Mouse (Mus musculus) hindbrain, embryonic 14.5 days (tissue): ENCODE measurements at regions not wholly inside any gene's neighbourhood (a gene's known extent, or its start where the extent isn't known, plus 50 kb on each side); places are given as distances from the start of the nearest gene placed in this dataset.

Source experiments
- ATAC-seq: fragments of 200-750 bp; cut with Nextera tagmentation; 2 replicates; pipeline ENCODE4 v1.8.0; 2017; ENCODE audit warnings: moderate number of reproducible peaks, mild to moderate bottlenecking, moderate TSS enrichment, moderate library complexity; ENCODE audit not compliant: low FRiP score
- DNase-seq: peaks from one replicate; pipeline ENCODE4 v3.0.0-alpha.2; 2015; ENCODE audit warnings: low spot score
- H3K27ac ChIP-seq: fragments of 300-500 bp; sonication (generic); 2 replicates; pipeline ENCODE4 v1.5.1; 2014; ENCODE audit warnings: mild to moderate bottlenecking, moderate library complexity
- H3K27me3 ChIP-seq: fragments of 300-500 bp; sonication (generic); 2 replicates; pipeline ENCODE4 v1.6.1; 2014; ENCODE audit warnings: mild to moderate bottlenecking, low read length, mixed read lengths; ENCODE audit not compliant: control insufficient read depth, insufficient read depth
- H3K36me3 ChIP-seq: fragments of 300-500 bp; sonication (generic); replicated peaks from 2 replicates; pipeline ENCODE4 v1.6.1; 2014; ENCODE audit not compliant: control insufficient read depth, insufficient read depth
- H3K4me1 ChIP-seq: fragments of 300-500 bp; sonication (generic); replicated peaks from 2 replicates; pipeline ENCODE4 v1.6.1; 2014; ENCODE audit warnings: antibody characterized with exemption, low read length, mixed read lengths; ENCODE audit not compliant: control insufficient read depth, insufficient read depth
- H3K4me2 ChIP-seq: fragments of 300-500 bp; sonication (generic); replicated peaks from 2 replicates; pipeline ENCODE4 v1.6.1; 2014; ENCODE audit warnings: mild to moderate bottlenecking, moderate library complexity
- H3K4me3 ChIP-seq: fragments of 300-500 bp; sonication (generic); replicated peaks from 2 replicates; pipeline ENCODE4 v1.5.1; 2014; ENCODE audit warnings: mild to moderate bottlenecking, low read length
- H3K9ac ChIP-seq: fragments of 300-500 bp; sonication (generic); 2 replicates; pipeline ENCODE4 v1.6.1; 2014
- H3K9me3 ChIP-seq: fragments of 300-500 bp; sonication (generic); 2 replicates; pipeline ENCODE4 v1.6.1; 2016; ENCODE audit warnings: low read length; ENCODE audit not compliant: control insufficient read depth
- WGBS: fragments of 180-500 bp; shearing (Covaris S2); extraction: QIAGEN DNeasy Blood & Tissue Kit; methylation state at CpG from one replicate; pipeline ENCODE4 v1.1.7; 2014; 5-methylcytosine and 5-hydroxymethylcytosine counted together

DNA sequence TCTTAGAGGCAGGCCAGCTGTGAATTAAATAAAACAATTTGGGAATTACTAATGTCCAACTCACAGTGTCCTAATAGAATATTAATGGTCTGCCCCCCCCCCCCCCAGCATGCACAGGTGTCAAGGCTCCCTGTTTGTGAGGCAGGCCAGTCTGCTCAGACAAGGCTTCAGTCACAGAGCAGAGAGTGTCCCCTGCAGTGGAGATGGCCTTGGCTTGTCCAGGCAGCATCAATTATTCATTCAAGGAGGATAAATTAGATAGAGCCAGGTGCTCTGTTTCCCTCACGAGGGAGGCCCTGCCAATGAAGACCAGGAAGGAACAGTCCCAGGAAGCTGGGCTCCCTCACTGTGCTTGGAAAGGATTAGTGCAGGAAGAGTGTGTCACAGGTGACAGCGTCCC is 150.5 kb downstream of the Zfp326 start:
- Histone ChIP-seq H3K9ac (no peak overlapping the region), H3K4me3 (no peak overlapping the region), H3K27ac (no peak overlapping the region), H3K4me1 (no peaks in the 10 kb centered on the region), H3K9me3 (no peaks in the 10 kb centered on the region), H3K27me3 (no peaks in the 10 kb centered on the region), H3K4me2 (no peak overlapping the region), H3K36me3 (no peaks in the 10 kb centered on the region)
- DNase-seq = no peak
- ATAC-seq = no peak
- 51% methylated on average over 2 of the region's 2 CpGs for WGBS

DNA sequence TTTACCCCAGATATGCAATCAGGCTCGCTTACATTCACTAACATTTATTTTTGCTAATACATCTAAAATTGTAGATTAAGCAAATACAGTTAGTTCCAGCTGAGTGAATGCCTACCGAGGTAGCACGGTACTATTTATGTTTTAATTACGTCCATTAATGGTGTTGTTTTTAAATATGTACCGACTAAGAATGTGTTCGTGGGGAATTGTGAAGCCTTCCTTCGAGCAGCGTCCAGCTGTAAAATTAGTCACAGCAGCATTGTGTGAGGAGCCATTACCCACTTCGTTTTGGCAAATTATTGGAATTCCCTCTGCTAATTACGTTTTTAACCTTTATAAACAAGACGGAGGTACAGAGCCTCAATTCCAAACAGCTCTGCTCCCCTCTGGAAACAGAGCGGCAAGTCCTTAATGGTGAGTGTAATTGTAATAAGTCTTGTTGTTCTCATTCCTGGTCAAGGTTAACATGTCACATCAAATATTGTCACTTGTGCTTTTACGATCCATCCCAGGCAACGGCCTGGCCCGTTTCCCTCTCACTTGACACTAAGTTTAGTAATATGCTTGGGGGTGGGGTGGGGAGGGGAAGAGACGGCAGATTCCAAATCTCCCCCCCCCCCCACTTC is 128.0 kb downstream of the Zfp326 start:
- no peak overlapping the region for H3K27ac ChIP-seq
- 0 out of 2 replicates have a peak, but pooled peaks have one; percentile 17 for ATAC-seq
- H3K36me3 ChIP-seq = no peaks in the 10 kb centered on the region

DNA sequence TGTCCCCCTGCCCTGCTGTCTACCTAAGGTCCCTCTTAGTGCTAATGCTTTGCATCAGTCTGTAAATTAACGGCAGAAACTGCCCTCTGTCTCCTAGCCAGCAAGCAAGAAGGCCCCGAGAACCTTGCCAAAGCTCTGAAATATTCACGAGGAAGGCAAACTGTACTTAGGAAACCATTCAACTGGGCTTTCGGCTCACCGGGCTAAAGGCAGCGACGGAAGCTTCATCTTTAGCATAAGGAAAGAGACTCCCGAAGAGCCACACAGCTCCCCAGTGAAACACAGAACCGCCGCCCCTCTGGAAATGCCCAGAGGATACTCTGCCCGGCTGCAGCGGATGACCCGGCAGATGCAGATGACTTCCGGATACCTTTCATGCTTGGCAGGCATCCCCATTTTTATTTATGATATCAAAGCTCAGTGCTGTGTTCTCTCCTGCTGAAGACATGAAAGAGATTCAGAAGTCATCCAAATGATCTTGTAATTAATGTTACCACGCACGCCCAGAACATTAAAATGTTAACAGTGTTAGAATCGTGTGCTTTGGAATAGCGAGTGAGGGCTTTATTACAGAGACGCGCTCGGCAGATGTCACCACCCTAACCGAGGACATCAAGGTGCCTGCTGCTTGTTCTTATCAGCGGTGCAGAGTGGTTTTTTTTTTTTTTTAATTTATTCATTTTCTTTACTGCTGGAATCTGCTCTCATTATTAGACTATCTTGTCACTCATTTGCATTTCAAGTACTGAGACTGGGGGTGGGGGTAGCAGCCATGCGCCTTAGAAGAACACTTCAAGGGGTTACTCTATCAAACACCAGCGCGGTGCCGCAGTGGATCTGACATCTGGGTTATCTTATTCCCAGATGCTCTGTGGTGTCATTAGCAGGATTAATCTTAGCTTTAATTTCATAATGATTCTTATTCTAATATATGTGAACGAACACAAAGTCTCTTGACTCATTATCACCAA is 127.2 kb downstream of the Zfp326 start:
- Histone ChIP-seq H3K4me3 (0 out of 2 replicates have a peak overlapping the region, but pooled peaks have one; percentile 6), H3K36me3 (no peaks in the 10 kb centered on the region), H3K4me1 (peaks cover 13% of the 10 kb centered on the region; the same call in 1 of the 2 replicates), H3K4me2 (peak overlapping the region; percentile 45), H3K9me3 (no peaks in the 10 kb centered on the region), H3K27ac (no peak overlapping the region), H3K27me3 (no peaks in the 10 kb centered on the region), H3K9ac (peak overlapping the region; percentile 43; the same call in 1 of the 2 replicates)
- 35% methylated on average over 28 of the region's 28 CpGs for WGBS
- ATAC-seq (peak; percentile 76; the same call in 1 of the 2 replicates), DNase-seq (peak; percentile 55)

More for the DNA sequence above, 128.0 kb downstream of the Zfp326 start:
- no peak overlapping the region for H3K9ac ChIP-seq
- no peaks in the 10 kb centered on the region for H3K27me3 ChIP-seq
- no peak for DNase-seq
- H3K4me2 ChIP-seq = peak overlapping the region; percentile 45
- no peak overlapping the region for H3K4me3 ChIP-seq
- H3K9me3 ChIP-seq = no peaks in the 10 kb centered on the region
- H3K4me1 ChIP-seq = peaks cover 13% of the 10 kb centered on the region; the same call in 1 of the 2 replicates
- WGBS = 34% methylated on average over 16 of the region's 16 CpGs

DNA sequence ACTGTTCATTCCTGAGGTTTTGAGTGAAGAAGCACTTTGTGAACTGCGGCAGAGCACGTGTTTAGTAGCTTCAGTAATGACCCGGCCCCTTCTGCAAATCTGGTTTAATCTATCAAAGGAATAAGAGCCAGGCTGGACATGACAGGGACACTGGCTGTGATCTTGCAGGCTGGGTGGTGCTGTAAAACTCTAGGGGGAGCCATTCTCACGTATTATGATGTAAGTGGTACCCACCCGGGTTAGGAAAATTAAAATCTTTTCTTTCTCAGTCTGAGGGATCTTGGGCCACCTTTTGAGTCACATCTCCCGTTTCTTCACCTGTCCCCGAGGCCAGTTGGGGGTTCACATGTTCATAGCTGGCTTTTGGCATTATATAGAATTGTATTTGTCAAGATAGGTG is 126.0 kb downstream of the Zfp326 start:
- H3K4me3 ChIP-seq = no peak overlapping the region
- no peaks in the 10 kb centered on the region for H3K27me3 ChIP-seq
- no peak overlapping the region for H3K9ac ChIP-seq
- WGBS = 35% methylated on average over 7 of the region's 7 CpGs
- H3K4me1 ChIP-seq = peaks cover 13% of the 10 kb centered on the region; the same call in 1 of the 2 replicates
- H3K9me3 ChIP-seq = no peaks in the 10 kb centered on the region
- no peak overlapping the region for H3K27ac ChIP-seq
- ATAC-seq (peak; percentile 54; the same call in 1 of the 2 replicates), DNase-seq (peak; percentile 72)
- H3K36me3 ChIP-seq = no peaks in the 10 kb centered on the region
- no peak overlapping the region for H3K4me2 ChIP-seq

DNA sequence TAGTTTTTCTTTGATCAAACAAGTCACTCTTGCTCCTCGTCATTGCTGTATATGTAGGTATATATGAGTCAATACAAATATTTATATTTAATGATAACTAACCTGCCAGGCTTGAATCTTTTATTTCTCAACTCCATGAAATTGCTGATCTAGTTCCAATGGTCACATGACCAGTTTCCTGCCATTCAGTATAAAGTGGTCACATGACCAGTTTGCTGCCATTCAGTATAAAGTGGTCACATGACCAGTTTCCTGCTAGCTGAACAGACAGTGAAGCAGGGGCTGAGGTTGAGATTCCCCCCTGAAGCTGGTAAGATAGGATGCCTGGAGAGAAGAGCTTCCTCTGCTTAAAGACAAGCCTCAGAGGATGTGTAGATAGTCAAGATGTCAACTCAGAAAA is 117.9 kb downstream of the Zfp326 start:
- Histone ChIP-seq H3K36me3 (no peaks in the 10 kb centered on the region), H3K9me3 (no peaks in the 10 kb centered on the region), H3K4me1 (no peaks in the 10 kb centered on the region), H3K27ac (no peak overlapping the region), H3K4me3 (no peak overlapping the region), H3K4me2 (no peak overlapping the region), H3K9ac (no peak overlapping the region), H3K27me3 (no peaks in the 10 kb centered on the region)
- 98% methylated on average over 1 of the region's 1 CpGs for WGBS
- ATAC-seq (no peak), DNase-seq (no peak)

DNA sequence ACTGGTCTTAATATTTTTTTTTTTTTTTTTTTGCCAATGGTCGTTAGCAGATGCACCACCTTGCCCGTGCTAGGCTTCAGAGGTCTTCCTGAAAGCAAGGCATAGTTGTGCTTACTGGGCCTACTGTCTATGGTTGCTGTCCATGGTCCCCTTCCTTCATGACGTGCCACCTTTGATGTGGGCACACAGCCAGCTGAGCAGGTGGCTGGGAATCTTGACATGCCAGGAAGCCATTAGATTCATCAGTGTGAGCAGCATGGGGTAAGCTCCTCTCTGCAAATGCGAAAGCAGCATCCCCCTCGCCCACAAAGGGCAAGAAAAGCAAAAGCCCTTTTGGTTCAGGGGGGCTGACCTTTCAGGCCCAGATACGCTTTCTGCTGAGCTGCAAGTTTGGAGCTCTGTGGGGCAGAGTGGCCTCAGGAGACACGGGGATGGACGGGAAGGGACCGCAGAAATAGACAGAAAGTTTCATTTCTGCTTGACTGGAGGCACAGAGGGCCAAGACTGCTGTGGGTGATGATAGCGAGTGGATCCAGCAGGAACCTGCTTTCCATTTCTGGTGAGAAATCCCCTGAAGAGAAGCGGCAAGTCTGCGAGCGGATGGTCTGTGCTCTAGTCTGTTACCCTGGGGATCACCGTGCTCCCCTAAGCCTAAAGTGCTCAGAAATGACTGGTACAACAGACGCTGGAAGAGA is 116.8 kb downstream of the Zfp326 start:
- no peak for DNase-seq
- WGBS = 56% methylated on average over 15 of the region's 15 CpGs
- Histone ChIP-seq H3K9me3 (no peaks in the 10 kb centered on the region), H3K27me3 (no peaks in the 10 kb centered on the region), H3K4me2 (no peak overlapping the region), H3K9ac (no peak overlapping the region), H3K4me1 (no peaks in the 10 kb centered on the region), H3K27ac (no peak overlapping the region), H3K36me3 (no peaks in the 10 kb centered on the region), H3K4me3 (no peak overlapping the region)
- ATAC-seq = no peak

DNA sequence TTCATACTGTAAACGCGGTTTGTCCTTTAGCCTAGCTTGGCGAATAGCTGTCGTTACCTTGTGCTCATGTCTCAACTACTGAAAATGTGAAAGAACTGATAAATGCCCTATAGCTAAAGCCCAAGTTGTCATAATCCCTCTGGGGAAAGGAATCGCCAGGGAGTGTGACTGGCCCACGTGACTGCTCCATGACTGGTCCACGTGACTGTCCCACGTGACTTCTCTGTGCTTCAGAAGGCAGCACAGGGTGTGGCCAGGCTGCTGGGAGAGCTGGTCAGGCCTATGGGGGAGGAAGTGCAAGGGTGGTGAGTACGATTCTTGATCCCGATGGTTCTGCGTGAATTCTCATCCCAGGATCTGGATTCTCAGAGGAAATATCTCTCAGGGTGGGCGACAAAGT is 114.4 kb downstream of the Zfp326 start:
- no peaks in the 10 kb centered on the region for H3K9me3 ChIP-seq
- H3K4me1 ChIP-seq = no peaks in the 10 kb centered on the region
- ATAC-seq = no peak
- 88% methylated on average over 12 of the region's 12 CpGs for WGBS
- H3K9ac ChIP-seq = no peak overlapping the region
- no peaks in the 10 kb centered on the region for H3K27me3 ChIP-seq
- H3K4me2 ChIP-seq = no peak overlapping the region
- H3K27ac ChIP-seq = no peak overlapping the region
- H3K4me3 ChIP-seq = no peak overlapping the region
- no peaks in the 10 kb centered on the region for H3K36me3 ChIP-seq
- no peak for DNase-seq

DNA sequence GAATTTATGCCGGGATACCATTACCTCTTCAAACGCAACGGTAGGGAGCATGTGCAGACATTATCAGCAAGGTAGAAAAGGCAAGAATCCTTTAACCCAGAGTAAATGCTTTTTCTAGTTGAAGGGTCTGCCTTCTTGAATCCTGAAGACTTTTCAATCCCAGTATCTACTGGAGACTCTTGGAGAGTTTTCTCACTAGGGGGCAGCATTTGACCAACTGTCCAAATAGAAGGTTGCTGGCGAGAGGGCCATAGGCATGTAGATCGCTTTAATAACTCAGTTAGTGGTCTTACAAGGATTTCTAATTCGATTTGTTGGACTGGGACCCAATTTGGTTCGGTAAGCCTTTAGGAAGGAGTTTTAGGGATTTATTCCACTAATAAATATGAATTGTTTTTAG is 110.0 kb downstream of the Zfp326 start:
- peak; percentile 85 for DNase-seq
- Histone ChIP-seq H3K4me3 (no peak overlapping the region), H3K9ac (no peak overlapping the region), H3K4me1 (no peaks in the 10 kb centered on the region), H3K4me2 (no peak overlapping the region), H3K36me3 (no peaks in the 10 kb centered on the region), H3K9me3 (no peaks in the 10 kb centered on the region), H3K27me3 (no peaks in the 10 kb centered on the region), H3K27ac (no peak overlapping the region)
- ATAC-seq = no peak
- 41% methylated on average over 7 of the region's 7 CpGs for WGBS

DNA sequence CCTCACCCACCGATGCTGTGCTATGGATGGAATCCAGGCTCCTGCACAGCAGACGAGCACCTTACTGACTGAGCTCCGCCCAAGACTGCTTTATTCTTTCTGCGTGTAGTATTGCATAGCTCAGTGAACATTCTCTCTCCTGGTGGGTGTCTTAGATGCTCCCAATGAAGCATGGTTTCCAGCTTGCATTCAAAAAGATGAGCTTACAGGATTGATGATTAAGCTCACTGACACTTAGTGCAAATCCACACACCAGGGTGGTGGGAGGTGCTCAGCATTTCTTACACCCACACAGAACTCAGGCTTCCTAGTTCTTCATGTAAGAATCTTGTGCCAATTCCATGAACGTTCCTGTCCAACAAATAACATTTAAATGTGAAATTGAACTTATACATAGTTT is 106.8 kb downstream of the Zfp326 start:
- Histone ChIP-seq H3K36me3 (no peaks in the 10 kb centered on the region), H3K9me3 (no peaks in the 10 kb centered on the region), H3K27me3 (no peaks in the 10 kb centered on the region), H3K4me3 (no peak overlapping the region), H3K27ac (no peak overlapping the region), H3K4me1 (no peaks in the 10 kb centered on the region), H3K9ac (no peak overlapping the region), H3K4me2 (no peak overlapping the region)
- ATAC-seq (no peak), DNase-seq (no peak)
- 82% methylated on average over 5 of the region's 5 CpGs for WGBS
